Mouse (Mus musculus) c-Kit-positive CD71-positive TER-119-positive erythroid progenitor cells, embryonic 14.5 days (primary cell): ENCODE measurements around the gene Ube2q1.

ENCODE experiments used
- DNase-seq: peaks from one replicate; pipeline ENCODE4 v3.0.0-alpha.2; 2013; ENCODE audit warnings: low spot score

Ube2q1 gene

GRCm38 (mm10) chr3:89821548-89822480 is 48.4 kb downstream of the Ube2q1 start:
- no peak for DNase-seq

DNA sequence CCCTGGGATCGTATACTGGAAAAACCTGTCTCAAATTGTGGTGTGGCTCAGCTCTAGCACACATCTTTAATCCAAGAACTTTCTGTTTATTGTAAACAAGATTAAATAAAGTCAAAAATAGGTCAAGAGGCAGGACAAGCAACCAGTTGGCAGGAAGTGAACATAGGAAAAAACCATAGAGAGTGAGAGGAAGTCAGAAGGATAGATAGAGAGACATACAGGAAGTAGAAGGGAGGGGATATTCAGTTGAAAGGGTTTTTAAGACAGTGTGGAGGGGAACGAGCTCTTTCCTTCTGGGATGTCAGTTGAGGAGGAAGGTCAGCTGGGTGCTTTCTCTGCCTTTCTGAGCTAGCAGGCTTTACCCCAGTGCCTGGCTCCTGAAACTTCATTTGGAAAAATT is 50.2 kb downstream of the Ube2q1 start:
- DNase-seq = no peak

GRCm38 (mm10) chr3:89826295-89826694 is 52.9 kb downstream of the Ube2q1 start:
- DNase-seq = no peak

GRCm38 (mm10) chr3:89830815-89831591 is 57.6 kb downstream of the Ube2q1 start, which contains the start of gene She:
Gene She (plus strand): TSS chr3:89831370.
- no peak for DNase-seq
